Mouse (Mus musculus) kidney, postnatal 25 days (tissue): ENCODE results near the gene D030056L22Rik.

ENCODE experiments used
- DNase-seq, 2 experiments: peaks; one replicate each; pipeline ENCODE4 v3.0.0; 2021; ENCODE audit warnings: mixed read lengths in 2 of 2

D030056L22Rik gene

DNA sequence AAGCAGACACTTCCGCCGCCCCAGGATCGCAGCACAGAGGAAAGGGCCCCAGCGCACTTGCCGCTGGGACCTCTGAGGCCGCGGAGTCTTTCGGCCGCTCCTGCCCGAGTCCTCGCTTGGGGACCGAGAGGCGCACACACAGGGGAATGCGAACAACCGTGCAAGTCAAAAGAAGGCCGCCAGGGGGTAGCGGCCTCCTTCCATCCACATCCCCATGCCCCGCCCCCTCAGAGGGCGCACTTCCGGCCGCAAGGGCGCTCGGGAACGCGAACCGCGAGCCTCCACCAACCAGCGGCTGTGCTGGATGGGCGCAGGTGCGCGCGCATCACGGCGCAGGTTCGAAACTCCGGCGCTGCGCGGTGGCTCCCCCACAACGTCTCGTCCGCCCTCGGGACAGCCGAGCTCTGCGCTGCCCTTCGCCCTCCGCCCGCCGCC, at the start of gene D030056L22Rik:
Gene D030056L22Rik, plus strand, starts transcription at position 328 of the 435 bp plus-strand sequence.
- DNase-seq = peak; percentile 98 to 99

DNA sequence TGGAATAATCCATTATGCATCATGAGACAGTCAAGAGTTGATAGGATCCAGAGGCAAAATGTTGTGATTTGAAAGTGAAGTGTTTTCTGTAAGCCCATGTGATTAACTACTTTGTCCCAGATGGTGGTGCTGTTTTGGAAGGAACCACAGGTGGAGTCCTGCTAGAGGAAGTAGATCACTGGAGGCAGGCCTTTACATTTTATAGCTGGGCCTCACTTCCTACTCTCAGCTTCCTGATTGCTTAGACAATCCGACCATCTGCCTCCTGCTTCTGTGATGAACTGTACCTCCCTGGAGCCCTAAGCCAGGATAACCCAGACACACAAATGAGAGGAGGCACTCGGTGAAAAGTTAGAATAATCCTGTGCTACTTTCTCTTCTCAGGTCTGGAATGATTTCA, 49.1 kb upstream of the D030056L22Rik start:
- DNase-seq = no peak

DNA sequence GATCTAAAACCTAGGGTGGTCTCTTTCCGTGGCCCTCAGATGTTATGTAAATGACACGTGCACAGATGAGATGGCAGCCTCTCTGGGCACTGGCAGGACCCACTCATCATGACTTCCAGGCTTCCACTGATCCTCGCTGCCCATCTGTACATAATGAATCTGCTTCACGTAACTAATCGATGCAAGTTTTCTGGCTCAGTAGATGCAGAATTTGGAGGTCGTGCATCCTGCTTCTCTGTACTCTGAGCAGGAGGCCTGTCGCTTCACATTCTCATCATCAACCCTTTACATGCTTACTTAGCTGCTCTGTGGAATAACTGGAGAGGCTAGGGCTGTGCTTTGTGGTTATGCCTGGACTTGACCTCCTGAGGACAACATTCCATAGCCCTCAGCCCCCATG, 46.0 kb upstream of the D030056L22Rik start:
- no peak for DNase-seq

DNA sequence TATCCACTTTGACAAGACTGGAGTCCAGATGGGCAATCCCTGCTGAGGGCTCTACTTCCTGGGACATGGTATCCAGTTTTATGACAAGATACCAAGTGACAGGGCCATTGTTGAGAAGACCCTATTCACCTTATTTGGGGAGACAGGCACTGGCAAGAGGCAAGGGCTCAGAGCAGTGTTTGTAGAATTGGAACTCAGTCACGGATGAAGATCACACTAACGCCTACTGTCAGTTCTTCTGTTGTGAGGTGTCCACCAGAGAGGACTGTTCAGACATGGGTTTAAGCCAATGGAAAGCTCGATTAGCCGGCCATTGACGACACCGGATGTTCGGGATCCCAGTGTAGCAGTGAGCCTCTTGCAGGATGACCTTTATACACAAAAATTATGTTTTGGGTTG, 43.4 kb upstream of the D030056L22Rik start:
- DNase-seq = no peak

DNA sequence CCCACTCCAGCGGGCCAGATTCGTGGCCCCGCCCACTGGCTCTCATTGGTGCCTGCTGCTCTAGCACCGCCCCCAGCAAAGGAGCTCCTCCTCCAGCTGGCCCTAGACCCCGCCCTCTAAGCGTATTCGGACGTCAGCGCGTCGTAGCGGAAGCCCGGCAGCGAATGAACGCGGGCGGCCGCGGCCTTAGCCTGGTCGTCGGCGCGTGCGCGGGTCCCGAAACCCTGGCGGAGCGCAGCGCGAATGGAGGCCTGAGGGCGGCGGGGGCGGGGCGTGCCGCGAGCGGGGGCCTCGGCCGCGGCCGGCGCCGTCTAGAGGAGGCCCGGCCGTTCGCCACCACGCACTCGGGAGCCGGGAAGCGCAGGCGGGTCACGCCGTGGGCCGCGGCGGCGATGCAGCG, 42.4 kb upstream of the D030056L22Rik start, which contains the start of gene Carnmt1:
Gene Carnmt1, plus strand, starts transcription at position 157 of the 400 bp plus-strand sequence.
- peak; percentile 99 for DNase-seq

DNA sequence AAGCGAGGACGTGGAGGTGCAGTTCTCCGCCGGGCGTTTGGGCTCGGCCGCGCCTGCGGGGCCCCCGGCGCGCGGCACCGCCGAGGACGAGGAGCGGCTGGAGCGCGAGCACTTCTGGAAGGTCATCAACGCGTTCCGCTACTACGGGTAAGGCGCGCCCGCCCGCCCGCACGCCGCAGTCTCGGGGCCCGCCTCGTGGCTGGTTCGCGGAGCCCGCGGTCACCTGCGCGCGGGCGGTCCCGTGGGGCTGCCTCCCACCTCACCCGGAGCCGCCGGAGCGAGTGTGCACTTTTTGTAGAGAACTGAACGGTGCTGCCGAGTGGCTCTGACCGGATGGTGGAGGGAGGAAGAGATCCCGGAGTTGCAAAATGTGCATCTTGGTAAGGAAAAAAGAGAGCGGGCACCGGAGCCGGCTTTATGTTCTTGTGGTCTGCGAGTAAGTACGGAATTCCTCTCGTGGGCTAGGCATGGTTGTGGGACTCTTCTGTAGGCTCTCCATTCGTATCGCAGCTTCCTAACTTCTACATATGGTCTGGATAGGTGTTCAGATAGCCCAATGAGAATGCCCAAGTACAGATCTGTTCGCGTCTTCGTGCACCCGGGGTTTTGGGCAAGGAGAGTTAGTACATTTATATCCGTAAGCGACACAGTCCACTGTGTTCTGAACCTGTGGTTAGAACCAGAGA, 41.8 kb upstream of the D030056L22Rik start:
- DNase-seq = peak; percentile 31 to 63

DNA sequence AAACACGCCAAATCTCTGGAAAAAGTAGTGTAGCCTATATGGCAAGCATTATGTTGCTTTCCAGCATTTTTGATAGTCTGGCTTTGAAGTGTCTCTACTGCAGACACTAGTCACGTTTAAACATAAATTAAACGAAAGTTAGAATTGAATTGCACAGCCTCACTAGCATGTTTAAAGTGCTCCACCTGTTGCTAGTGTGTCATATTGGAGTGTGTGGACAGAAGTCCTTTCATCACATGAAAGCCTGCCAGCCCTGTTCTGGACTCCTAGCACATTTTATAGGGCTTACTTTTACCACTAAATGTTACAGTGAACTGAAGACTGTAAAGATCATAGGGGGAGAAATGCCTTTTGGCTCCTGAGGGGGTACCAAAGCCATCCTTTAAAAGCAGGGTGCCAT, 40.5 kb upstream of the D030056L22Rik start:
- no peak for DNase-seq

DNA sequence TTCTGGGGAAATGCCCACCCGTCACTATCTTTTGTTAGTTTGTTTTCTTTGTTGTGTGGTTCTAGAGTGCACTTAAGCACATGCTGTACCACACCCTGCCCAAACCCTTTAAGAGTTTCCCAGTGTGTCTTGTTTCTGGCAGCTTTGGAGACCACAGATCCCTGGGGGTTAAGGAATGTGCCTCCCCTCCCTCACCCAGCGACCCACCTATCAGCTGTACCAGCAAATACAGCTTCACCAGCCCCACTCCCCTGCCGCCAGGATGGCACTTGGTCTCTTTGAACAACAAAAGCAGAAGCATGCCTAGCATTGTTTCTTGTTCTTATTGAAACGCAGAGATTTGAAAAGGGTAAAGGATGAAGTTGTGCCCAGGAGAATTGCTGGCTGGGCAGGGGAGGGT, 39.9 kb upstream of the D030056L22Rik start:
- no peak for DNase-seq

DNA sequence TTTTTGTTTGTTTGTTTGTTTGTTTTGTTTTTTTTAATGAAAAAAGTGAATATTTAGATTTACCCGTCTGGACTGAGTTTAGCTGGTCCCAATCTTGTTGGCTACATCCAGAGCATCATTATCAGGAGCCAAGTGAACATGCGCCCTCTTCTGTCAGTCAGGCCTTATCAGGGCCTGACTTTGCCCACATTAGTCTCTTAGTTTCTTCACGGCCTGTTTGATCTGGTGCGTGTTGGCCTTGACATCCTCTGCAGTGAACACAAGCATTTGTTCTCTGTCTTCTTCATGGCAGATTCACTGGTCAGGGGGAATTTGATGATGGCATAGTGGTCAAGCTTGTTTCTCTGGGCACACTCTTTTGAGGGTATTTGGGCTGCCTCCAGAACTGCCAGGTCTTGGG, 30.9 kb upstream of the D030056L22Rik start:
- DNase-seq = no peak

DNA sequence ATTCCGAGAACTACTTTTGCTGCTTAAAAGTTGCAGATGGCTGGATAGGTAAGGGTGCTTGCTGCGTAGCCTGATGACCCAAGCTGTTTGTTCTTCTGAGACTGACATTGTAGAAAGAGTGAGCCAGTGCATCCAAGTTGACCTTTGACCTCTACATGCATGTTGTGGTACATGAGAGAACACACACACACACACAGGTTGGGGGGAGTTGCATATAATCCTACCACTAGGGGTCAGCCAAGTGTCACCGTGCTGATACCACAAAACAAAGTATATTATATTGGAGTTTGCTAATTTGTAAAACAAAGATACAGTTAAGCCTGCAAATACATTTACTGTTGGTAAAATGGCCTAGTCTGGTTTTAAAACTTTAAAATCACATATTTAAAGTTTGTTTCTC, 25.4 kb upstream of the D030056L22Rik start:
- peak in 1 of 2 experiments; percentile 64 for DNase-seq

DNA sequence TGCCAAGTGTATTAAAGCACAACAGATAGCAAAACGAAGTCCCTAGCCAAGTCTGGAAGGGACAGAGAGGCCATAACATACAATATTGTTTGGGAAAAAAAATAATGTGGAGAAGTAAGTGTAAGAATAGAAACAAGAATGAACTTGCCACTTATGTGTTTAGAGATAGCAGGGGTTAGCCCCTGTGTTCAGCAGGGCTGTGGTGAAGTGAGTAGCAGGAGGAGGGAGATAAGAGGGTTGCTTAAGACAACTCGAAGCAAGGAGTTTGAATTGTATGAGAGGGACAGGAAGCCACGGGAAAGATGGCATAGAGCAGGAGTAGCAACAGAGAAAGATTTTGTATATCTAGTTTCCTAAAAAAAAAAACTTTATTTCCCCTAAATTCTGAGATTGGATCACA, 20.8 kb upstream of the D030056L22Rik start:
- no peak for DNase-seq

DNA sequence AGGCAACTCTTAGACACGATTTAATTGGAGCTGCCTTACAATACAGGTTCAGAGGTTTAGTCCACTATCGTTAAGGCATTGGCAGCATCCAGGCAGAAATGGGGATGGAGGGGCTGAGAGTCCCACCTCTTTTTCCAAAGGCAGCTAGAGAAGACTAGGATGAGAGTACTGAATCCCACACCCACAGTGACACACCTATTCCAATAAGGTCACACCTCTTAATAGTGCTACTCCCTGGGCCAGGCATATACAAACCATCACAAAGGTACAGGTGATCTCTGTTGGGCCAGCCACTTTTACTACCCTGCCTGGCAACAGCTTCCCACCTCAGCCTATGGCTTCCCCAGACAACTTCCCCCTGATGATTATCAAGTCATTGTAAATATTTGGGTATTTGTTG, 20.2 kb upstream of the D030056L22Rik start:
- no peak for DNase-seq

DNA sequence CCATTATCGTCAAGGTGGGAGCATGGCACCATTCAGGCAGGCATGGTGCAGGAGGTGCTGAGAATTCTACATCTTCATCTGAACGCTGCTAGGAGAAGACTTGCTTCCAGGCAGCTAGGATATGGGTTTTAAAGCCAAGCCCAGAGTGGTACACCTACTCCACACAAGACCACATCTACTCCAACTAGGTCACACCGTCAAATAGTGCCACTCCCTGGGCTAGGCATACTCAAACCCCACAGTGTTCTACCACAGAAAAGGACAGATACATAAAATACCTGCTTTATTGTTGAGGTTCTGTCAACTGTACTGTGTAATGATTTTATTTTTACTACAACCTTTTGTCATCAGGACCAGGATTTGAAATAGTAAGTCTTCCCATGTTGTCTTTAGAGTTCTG, 17.9 kb upstream of the D030056L22Rik start:
- no peak for DNase-seq

DNA sequence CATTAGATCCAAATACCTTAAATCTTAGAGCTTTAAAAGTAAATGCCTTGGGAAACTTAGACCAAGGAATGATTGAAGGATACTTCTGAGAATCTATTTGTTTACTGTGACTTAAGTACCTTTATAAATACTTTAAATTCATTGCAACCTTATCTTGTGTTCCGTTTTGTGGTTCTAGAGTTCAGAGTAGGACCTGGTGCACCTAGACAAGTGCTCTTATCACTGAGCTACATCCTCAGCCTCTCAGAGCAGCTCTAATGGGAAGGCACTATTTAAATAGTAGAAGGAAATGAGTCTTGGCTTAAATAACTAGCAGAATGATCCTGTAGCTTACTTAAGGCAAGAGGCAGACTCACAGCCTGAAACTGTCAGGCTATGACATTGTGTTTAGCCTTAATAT, 17.4 kb upstream of the D030056L22Rik start:
- no peak for DNase-seq

DNA sequence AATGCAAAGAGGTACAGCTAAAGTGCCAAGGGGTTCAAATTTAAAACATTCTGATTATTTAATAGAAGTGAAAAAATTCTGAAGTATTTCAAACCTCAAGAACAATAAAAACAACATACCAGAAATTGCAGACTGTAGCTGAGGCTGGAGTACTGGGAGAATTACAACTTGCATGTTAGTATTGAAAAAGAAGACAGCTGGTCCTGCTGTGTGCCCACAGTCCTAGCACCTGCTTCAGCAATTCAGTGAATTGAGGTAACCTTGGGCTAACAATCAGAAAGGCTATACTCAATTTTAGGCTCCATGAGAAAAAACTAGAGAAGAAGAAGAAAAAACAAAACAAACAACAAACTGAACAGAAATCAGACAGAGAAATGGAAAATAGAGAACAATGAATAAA, 4.9 kb upstream of the D030056L22Rik start:
- DNase-seq = no peak

DNA sequence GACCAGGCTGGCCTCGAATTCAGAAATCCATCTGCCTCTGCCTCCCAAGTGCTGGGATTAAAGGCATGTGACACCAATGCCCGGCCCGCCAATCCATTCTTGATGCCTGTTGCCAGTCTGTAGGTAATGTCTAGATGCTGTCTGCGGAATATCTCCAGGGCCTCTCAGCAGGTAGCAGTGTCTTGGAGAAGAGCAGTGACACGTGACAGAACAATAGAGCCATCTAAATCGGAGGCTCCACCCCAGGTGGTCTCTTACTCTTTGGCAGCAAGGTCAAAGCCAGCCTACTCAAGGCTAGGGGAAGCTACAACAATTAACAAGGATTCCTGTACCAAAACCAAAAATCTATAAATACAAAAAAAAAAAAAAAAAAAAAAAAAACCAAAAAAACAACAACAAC, 2.1 kb upstream of the D030056L22Rik start:
- no peak for DNase-seq

DNA sequence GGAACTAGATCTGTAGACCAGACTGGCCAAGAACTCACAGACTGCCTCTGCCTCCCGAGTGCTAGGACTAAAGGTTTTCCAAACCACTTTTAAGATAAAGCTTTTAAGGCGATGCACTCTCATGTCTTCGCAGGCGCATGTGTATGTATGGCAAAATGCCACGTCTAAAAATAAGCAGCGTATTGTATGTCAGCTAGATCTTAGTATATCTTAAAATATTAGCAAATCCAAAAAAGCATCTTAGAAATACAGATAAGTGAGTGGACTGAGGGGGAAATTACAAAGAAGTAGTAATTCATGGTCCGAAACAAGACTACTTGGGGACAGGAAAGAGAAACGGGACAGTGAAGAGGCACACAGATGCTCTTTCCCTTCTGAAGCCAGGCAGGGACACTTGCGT, 1.4 kb upstream of the D030056L22Rik start:
- DNase-seq = no peak

DNA sequence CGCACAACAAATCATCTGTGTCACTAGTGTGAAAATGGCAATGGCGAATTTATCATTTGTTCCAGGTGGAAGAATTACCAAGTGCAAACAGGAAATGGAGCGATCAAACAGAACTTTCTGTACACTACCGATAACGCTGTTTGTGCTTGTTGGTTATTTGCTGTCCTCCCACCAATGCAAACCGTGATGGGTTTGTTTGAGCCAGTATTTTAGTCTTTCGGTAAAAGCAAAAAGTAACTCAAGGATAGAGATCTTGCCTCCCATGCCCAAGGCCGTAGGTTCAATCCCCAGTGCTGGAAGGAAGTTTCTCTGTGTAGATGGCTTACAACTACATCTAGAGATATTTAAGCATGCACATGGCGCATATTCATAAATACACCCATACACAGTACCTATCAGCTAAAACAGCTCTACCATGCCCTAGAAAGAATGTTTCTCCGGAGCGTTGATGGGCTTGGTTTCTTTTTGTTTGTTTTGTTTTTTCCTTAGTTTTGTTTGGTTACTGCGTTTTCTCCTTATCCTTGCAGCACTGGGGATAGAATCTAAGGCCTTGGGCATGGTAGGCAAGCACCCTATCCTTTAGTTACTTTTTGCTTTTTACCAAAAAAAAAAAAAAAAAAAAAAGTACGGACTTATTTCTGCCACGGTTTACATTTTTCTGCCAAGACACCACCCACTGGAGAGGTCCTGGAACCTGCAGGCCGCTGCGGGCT, 684 bp upstream of the D030056L22Rik start:
- DNase-seq = no peak

DNA sequence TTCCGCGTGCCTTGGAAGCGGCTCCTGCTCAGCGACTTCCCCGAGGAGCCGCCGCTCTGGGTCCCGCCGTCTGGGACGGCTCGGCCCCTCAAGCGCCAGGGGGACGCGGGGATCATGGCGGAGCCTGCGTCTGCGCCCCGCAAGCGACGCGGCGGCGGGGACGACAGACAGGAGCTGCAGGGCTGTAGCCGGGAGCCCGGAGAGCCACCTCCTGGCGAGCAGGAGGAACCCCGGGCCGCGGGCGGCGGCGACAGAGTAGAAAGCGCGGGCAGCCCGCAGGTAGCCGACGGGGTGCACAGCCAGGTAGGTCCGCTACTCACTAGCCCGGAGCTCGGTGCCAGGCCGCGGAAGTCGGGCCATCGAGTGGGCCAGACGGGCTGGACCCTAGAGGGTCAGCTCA, 364 bp downstream of the D030056L22Rik start:
- DNase-seq = peak; percentile 55 to 79

DNA sequence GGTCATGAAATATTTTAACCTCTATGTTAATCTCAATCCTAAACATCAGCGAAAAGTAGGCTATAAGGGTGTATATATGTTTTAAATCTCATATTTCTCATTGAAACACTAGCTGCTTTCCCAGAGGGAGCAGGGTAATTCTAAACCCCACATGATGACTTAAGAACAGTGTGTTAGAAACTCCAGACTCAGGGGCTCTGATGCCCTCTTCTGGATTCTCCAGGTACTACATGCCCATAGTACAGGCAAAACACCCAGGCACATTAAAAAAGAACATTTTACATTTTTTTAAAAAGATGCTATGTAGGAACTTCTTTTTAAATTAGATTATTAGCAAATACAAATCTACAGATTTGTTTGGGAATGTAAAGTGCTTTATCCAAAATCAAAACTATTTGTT, 3.4 kb downstream of the D030056L22Rik start:
- peak; percentile 63 to 89 for DNase-seq

DNA sequence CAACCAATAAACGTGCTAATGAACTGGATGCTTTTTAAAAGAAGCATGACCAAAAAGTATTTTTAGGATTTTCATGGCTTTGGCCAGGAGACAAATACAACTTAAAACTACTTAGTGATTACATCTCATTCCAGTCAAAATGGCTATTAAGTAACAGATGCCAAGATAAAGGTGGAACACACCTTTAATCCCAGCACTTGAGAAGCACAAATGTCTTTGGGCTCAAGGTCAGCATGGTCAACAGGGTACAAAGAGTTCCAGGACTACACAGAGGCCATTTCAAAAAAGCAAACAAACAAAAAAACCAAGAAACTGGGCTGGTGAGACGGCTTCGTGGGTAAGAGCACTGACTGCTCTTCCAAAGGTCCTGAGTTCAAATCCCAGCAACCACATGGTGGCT, 7.3 kb downstream of the D030056L22Rik start:
- DNase-seq = peak in 1 of 2 experiments; percentile 50

DNA sequence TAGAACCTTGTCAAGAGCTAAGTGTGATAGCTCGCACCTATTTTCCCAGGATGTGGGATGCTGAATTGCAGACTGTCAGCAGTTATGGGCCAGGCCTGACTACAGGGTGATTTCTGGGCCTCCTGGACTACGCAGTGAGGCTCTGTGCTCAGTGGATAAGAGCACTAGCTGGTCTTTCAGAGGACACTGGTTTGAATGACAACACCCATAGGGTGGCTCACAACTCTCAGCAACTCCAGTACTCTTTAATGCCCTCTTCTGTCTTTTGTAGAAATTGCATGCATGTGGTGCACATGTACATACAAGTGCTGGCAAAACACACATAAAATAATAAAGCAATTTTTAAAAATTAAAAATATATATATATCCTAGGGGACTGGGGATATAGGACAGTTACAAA, 12.2 kb downstream of the D030056L22Rik start:
- no peak for DNase-seq

DNA sequence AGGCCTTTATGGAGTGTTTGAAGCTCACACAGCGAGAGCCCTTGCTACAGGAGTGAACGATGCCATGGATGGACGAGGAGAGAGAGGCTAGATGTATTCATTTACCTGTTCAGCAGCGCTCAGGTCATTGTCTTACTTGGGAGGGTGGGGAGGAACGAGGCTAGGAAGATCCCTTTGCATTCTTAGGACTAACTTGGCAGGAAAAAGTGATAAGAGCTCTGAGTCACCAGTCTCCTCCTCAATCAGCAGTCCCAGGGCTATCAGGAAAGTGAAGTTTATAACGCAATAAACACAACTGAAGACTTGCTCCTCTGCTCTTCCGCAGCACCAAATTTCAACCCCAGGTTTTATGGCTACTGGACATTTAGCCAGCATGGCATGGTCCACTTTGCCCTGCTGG, 17.3 kb downstream of the D030056L22Rik start:
- no peak for DNase-seq

DNA sequence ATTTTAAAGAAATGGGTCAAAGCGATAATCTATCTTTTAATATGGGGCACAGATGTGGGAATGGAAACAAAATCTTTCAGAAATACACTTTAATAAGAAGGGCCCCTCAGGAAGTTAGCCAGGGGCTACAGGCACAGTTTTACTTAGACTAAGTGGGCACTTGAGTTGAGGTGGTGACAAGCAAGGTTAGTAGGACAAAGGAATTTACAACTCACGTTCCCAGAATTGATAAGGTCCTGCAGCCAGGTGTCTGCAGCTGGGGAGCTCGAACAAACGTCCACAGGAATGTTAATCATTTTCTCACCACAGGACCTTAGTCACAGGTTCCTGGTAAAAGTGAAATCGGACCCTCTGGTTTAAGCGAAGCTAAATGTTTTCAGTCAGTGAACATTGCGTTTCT, 18.1 kb downstream of the D030056L22Rik start:
- no peak for DNase-seq
